Mouse (Mus musculus): ENCODE data around the gene Chtop.

The Chtop gene

GRCm38 (mm10) chr3:90512276-90512675 is 3.0 kb upstream of the Chtop start:
- no peak for DNase-seq (ENCODE audit: low read depth, low spot score)

- no peak for DNase-seq (ENCODE audit: low read depth, low spot score)
Observed at GRCm38 (mm10) chr3:90509747-90510123, 437 bp upstream of the Chtop start.

- peak; percentile 54 for DNase-seq (ENCODE audit: low read depth, low spot score)
Observed at GRCm38 (mm10) chr3:90508287-90508949, 880 bp downstream of the Chtop start.

GRCm38 (mm10) chr3:90506362-90506761 is 2.9 kb downstream of the Chtop start:
- no peak for DNase-seq (ENCODE audit: low read depth, low spot score)

GRCm38 (mm10) chr3:90505216-90505615 is 4.1 kb downstream of the Chtop start:
- DNase-seq (ENCODE audit: low read depth, low spot score): no peak

- no peak for DNase-seq (ENCODE audit: low read depth, low spot score)
Observed at GRCm38 (mm10) chr3:90503444-90503843, 5.9 kb downstream of the Chtop start.

GRCm38 (mm10) chr3:90497597-90497996 is 11.7 kb downstream of the Chtop start:
- DNase-seq (ENCODE audit: low read depth, low spot score): no peak

GRCm38 (mm10) chr3:90495850-90496525 is 13.3 kb downstream of the Chtop start:
- no peak for DNase-seq (ENCODE audit: low read depth, low spot score)

- no peak for DNase-seq (ENCODE audit: low read depth, low spot score)
Observed at GRCm38 (mm10) chr3:90493831-90494540, 15.3 kb downstream of the Chtop start.

GRCm38 (mm10) chr3:90491350-90491749 is 17.9 kb downstream of the Chtop start:
- DNase-seq (ENCODE audit: low read depth, low spot score): peak; percentile 78

- peak; percentile 98 for DNase-seq (ENCODE audit: low read depth, low spot score)
Observed at GRCm38 (mm10) chr3:90490696-90491256, 18.5 kb downstream of the Chtop start, which contains the start of gene Snapin. Gene Snapin, minus strand, starts transcription at chr3:90491033.

GRCm38 (mm10) chr3:90488576-90488975 is 20.7 kb downstream of the Chtop start:
- no peak for DNase-seq (ENCODE audit: low read depth, low spot score)

- DNase-seq (ENCODE audit: low read depth, low spot score): no peak
Observed at GRCm38 (mm10) chr3:90486998-90487397, 22.3 kb downstream of the Chtop start.

- DNase-seq (ENCODE audit: low read depth, low spot score): peak; percentile 98
Observed at GRCm38 (mm10) chr3:90475831-90476611, 33.3 kb downstream of the Chtop start, which contains the start of gene Ilf2. Gene Ilf2, plus strand, starts transcription at chr3:90476126.

- peak; percentile 61 for DNase-seq (ENCODE audit: low read depth, low spot score)
Observed at GRCm38 (mm10) chr3:90475151-90475830, 34.0 kb downstream of the Chtop start.

- DNase-seq (ENCODE audit: low read depth, low spot score): peak; percentile 78
Observed at GRCm38 (mm10) chr3:90472213-90472612, 37.1 kb downstream of the Chtop start.

- no peak for DNase-seq (ENCODE audit: low read depth, low spot score)
Observed at GRCm38 (mm10) chr3:90467618-90468300, 41.5 kb downstream of the Chtop start.

GRCm38 (mm10) chr3:90466311-90466766 is 43.0 kb downstream of the Chtop start:
- DNase-seq (ENCODE audit: low read depth, low spot score): no peak

- no peak for DNase-seq (ENCODE audit: low read depth, low spot score)
Observed at GRCm38 (mm10) chr3:90465686-90466310, 43.5 kb downstream of the Chtop start, which contains the start of gene Npr1. Gene Npr1, minus strand, starts transcription at chr3:90465866.

Data from A20 (cell line).